Mouse (Mus musculus): ENCODE measurements around the gene Catsperg1. TPM values are rescaled to one million over a fixed set of nuclear protein-coding genes. Genes with fewer than 3 reads are reported as not detected.

Catsperg1 gene
- polyA plus RNA-seq, 1 experiment from 2014 or later, result 2.5 TPM

DNA sequence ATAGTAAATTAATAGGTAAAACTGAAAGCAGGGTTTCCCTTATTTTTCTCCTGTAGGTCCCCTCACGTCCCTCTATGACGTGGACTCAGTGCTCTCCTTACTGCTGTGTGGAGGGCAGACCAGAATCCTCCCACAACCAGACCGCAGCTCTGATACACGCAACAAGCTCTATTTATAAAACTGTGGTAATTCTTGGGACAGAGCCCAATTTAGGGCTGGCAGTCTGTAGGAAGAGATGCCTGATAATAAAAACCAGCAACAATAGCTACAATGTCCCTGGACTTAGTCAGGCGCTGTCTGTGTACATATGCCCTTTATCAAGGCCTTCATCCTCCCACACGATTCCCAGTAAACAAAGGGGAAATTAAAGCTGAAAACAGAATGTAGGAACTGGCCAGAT lies 19.9 kb upstream of the Catsperg1 start:
- Histone ChIP-seq H3K27me3 (replicated peaks; ENCODE audit: control insufficient read depth, insufficient read depth, low read length) (peaks cover 15% of the 10 kb centered on the region), H3K4me3 (ENCODE audit: low read length) (no peak overlapping the region), H3K36me3 (ENCODE audit: control insufficient read depth, insufficient read depth, low read length) (no peaks in the 10 kb centered on the region), H3K9me3 (ENCODE audit: control insufficient read depth, low read length) (no peaks in the 10 kb centered on the region), H3K4me1 (ENCODE audit: control insufficient read depth, insufficient read depth, low read depth, low read length) (peaks cover 9% of the 10 kb centered on the region), H3K9ac (ENCODE audit: low read depth, low read length) (no peak overlapping the region), H3K4me2 (ENCODE audit: low read length) (no peak overlapping the region), H3K27ac (ENCODE audit: low read depth, low read length) (no peak overlapping the region)
- WGBS, result 64% methylated on average over 6 of the region's 6 CpGs
- ATAC-seq, result no peak

DNA sequence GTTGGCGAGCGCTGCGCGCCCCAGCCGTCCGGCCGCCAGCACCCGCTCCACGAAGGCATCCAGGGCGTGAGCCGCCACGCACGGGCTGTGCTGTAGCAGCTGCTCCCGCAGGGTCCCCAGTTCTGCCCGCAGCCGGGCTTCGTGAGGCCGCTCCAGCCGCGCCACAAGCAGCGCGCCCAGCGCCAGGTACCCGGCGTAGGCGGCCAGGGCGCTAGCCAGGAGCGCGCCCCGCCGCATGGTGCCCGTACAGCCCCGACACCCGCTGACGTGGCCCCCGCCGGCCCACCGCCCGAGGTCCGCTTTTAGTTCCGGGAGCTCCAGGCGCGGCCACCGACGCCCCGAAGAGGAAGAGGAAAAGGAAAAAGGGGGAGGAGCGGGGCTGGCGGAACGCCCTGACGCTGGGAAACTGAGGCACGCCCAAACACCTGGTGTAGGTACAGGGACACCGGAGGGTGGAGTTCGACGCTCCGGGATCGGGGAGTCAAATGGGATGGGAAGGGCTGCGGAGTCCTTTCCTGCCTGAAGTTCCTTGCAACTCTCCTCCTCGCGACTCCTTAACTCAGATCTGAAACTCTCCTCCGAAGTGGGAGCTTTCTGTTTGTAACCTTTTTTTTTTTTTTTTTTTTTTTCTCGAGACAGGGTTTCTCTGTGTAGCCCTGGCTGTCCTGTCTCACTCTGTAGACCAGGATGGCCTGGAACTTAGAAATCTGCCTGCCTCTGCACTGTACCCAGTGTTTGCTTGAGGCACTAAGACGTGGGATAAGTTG lies 18.6 kb upstream of the Catsperg1 start, which contains the start of gene Kcnk6:
Kcnk6 (minus strand) TSS at position 269 of the 767 bp plus-strand sequence.
- Histone ChIP-seq H3K4me2 (ENCODE audit: low read length) (peak within 1 kb of the TSS; percentile 93), H3K27ac (ENCODE audit: low read depth, low read length) (no peak within 1 kb of the TSS), H3K9ac (ENCODE audit: low read depth, low read length) (peak within 1 kb of the TSS; percentile 65), H3K27me3 (replicated peaks; ENCODE audit: control insufficient read depth, insufficient read depth, low read length) (peaks cover 15% of the 10 kb centered on the region), H3K4me1 (ENCODE audit: control insufficient read depth, insufficient read depth, low read depth, low read length) (peaks cover 7% of the 10 kb centered on the region), H3K4me3 (ENCODE audit: low read length) (peak within 1 kb of the TSS; percentile 52), H3K36me3 (ENCODE audit: control insufficient read depth, insufficient read depth, low read length) (no peaks in the 10 kb centered on the region), H3K9me3 (ENCODE audit: control insufficient read depth, low read length) (no peaks in the 10 kb centered on the region)
- WGBS, result 2% methylated on average over 51 of the region's 62 CpGs
- peak; percentile 44; the same call in 1 of the 2 replicates for ATAC-seq

DNA sequence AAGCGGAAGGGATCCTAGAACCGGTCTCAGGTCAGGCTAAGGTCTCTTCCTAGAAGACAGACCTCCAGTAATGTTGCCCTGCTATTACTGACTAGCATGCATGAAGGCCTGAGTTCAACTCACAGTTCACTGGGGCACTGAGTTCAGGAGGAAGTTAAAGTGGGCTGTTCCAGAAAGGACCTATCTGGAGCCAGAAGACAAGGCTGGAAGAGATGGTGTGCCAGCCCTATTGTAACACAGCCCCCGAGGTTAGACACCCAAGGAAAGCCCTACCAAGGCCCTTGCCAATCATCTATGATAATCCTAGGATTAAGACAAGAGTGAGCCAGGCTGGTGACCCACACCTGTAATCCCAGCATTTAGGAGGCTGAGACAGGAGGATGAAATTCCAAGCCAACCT lies 17.7 kb upstream of the Catsperg1 start:
- Histone ChIP-seq H3K36me3 (ENCODE audit: control insufficient read depth, insufficient read depth, low read length) (no peaks in the 10 kb centered on the region), H3K9ac (ENCODE audit: low read depth, low read length) (no peak overlapping the region), H3K27me3 (replicated peaks; ENCODE audit: control insufficient read depth, insufficient read depth, low read length) (peaks cover 15% of the 10 kb centered on the region), H3K4me3 (ENCODE audit: low read length) (no peak overlapping the region; the same call in 1 of the 2 replicates), H3K4me1 (ENCODE audit: control insufficient read depth, insufficient read depth, low read depth, low read length) (peaks cover 7% of the 10 kb centered on the region), H3K9me3 (ENCODE audit: control insufficient read depth, low read length) (no peaks in the 10 kb centered on the region), H3K4me2 (ENCODE audit: low read length) (no peak overlapping the region; the same call in 1 of the 2 replicates), H3K27ac (ENCODE audit: low read depth, low read length) (no peak overlapping the region)
- ATAC-seq, result no peak
- WGBS, result 57% methylated on average over 3 of the region's 3 CpGs

DNA sequence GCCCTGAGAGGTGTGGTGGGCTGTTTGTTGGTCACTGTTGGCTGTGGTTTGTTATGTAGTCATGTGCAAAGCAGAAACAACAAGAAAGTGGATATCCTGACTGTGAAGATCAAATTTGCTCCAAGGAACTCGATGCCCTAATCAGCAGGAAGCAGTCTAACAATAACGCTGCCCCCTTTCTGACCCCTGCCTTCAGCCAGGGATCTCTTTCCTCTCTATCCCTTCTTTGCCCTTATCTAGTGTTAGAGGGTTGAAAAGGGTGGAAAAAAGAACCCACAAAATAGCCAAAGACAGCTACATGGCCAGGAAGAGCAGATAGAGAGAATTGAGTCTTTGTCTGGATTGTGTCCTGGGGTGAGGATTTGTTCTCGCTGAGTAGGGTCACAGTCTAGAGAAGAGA lies 16.7 kb upstream of the Catsperg1 start:
- no peak overlapping the region for H3K4me3 ChIP-seq (ENCODE audit: low read length)
- no peaks in the 10 kb centered on the region for H3K36me3 ChIP-seq (ENCODE audit: control insufficient read depth, insufficient read depth, low read length)
- WGBS, result 23% methylated on average over 3 of the region's 3 CpGs
- H3K27me3 ChIP-seq (replicated peaks; ENCODE audit: control insufficient read depth, insufficient read depth, low read length), result peaks cover 15% of the 10 kb centered on the region
- no peak overlapping the region for H3K9ac ChIP-seq (ENCODE audit: low read depth, low read length)
- no peak for ATAC-seq
- H3K27ac ChIP-seq (ENCODE audit: low read depth, low read length), result no peak overlapping the region
- peaks cover 7% of the 10 kb centered on the region for H3K4me1 ChIP-seq (ENCODE audit: control insufficient read depth, insufficient read depth, low read depth, low read length)
- no peak overlapping the region for H3K4me2 ChIP-seq (ENCODE audit: low read length)
- no peaks in the 10 kb centered on the region for H3K9me3 ChIP-seq (ENCODE audit: control insufficient read depth, low read length)

DNA sequence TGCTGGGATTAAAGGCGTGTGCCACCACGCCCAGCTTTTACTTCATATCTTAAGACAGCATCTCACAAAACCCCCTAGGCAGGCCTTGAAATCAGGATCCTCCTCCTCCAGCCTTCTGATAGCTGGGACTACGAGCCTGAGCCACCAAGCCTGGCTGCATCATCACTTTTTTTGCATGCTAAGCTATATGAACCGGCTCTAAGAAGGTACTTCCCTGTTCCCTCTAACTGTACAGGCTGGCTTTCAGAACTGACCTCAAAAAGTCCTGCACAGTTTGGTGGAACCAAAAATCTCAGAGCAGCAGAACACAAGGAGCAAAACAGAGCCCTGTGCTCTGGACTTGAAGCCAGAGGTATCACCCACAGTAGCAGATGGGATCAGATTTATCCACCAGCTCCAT lies 14.4 kb upstream of the Catsperg1 start:
- ATAC-seq, result no peak
- WGBS, result 70% methylated on average over 4 of the region's 4 CpGs

DNA sequence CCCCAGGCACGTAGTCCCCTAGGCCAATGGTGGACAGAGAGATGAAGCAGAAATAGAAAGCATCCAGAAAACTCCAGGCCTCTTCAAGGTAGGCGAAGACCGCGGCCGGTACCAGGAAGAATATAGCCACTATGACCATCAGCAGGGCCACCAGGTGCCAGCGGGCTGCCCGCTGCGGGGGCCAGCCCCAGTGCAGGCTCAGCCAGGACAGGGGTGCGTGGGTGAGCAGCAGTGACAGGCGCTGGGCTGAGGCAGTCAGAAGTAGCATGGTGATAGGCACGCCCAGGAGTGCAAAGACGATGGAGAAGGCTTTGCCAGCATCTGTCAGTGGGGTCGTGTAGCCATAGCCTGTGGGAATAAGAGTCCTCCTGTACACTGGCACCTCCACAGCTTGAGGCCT lies 11.7 kb upstream of the Catsperg1 start:
- Histone ChIP-seq H3K4me3 (ENCODE audit: low read length) (peak overlapping the region; percentile 10; the same call in 1 of the 2 replicates), H3K9ac (ENCODE audit: low read depth, low read length) (peak overlapping the region; percentile 23; the same call in 1 of the 2 replicates), H3K9me3 (ENCODE audit: control insufficient read depth, low read length) (no peaks in the 10 kb centered on the region), H3K4me1 (ENCODE audit: control insufficient read depth, insufficient read depth, low read depth, low read length) (peaks cover 8% of the 10 kb centered on the region), H3K27ac (ENCODE audit: low read depth, low read length) (no peak overlapping the region), H3K27me3 (replicated peaks; ENCODE audit: control insufficient read depth, insufficient read depth, low read length) (no peaks in the 10 kb centered on the region; the same call in 1 of the 2 replicates), H3K36me3 (ENCODE audit: control insufficient read depth, insufficient read depth, low read length) (no peaks in the 10 kb centered on the region), H3K4me2 (ENCODE audit: low read length) (peak overlapping the region; percentile 50)
- peak; percentile 51 for ATAC-seq
- 71% methylated on average over 13 of the region's 13 CpGs for WGBS

More for the DNA sequence above, 14.4 kb upstream of the Catsperg1 start:
- H3K36me3 ChIP-seq (ENCODE audit: control insufficient read depth, insufficient read depth, low read length), result no peaks in the 10 kb centered on the region
- no peaks in the 10 kb centered on the region for H3K9me3 ChIP-seq (ENCODE audit: control insufficient read depth, low read length)
- H3K27me3 ChIP-seq (replicated peaks; ENCODE audit: control insufficient read depth, insufficient read depth, low read length), result peaks cover 10% of the 10 kb centered on the region
- no peak overlapping the region for H3K27ac ChIP-seq (ENCODE audit: low read depth, low read length)
- no peak overlapping the region for H3K9ac ChIP-seq (ENCODE audit: low read depth, low read length)
- no peak overlapping the region for H3K4me2 ChIP-seq (ENCODE audit: low read length)
- H3K4me3 ChIP-seq (ENCODE audit: low read length), result no peak overlapping the region
- H3K4me1 ChIP-seq (ENCODE audit: control insufficient read depth, insufficient read depth, low read depth, low read length), result peaks cover 15% of the 10 kb centered on the region

DNA sequence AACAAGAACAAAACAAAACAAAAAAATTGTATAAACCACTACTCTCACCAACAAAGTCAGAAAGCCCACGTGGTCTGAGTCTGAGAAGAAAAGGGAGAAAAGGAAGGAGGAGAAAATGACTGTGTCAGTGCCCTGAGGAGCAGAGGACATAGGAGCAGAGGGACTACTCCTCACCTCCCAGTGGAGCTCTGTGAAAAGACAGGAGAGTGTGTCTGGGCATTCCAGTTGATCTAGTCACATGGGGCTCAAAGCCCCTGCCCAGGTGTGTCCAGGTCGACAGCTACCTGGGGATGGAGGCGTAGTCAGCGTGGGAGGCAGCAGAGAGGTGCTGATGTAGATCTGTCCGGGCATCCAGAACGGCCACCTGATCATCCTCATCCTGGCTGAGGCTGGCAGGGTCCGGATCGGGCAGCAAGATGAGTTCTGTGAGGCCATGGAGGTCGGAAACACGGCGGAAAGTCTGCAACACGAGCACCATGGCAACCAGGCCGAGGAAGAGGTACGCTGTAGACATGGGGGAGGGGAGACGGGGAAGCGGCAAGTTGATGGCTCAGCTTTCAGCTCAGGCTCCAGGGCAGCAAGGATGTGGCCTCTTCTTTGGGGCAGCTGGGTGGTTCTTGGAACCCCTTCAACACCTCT lies 11.0 kb upstream of the Catsperg1 start:
- Histone ChIP-seq H3K4me2 (ENCODE audit: low read length) (peak overlapping the region; percentile 50), H3K36me3 (ENCODE audit: control insufficient read depth, insufficient read depth, low read length) (no peaks in the 10 kb centered on the region), H3K27me3 (replicated peaks; ENCODE audit: control insufficient read depth, insufficient read depth, low read length) (no peaks in the 10 kb centered on the region), H3K4me1 (ENCODE audit: control insufficient read depth, insufficient read depth, low read depth, low read length) (peaks cover 8% of the 10 kb centered on the region), H3K9me3 (ENCODE audit: control insufficient read depth, low read length) (peaks cover 3% of the 10 kb centered on the region; the same call in 1 of the 2 replicates), H3K9ac (ENCODE audit: low read depth, low read length) (peak overlapping the region; percentile 58), H3K27ac (ENCODE audit: low read depth, low read length) (no peak overlapping the region), H3K4me3 (ENCODE audit: low read length) (peak overlapping the region; percentile 10; the same call in 1 of the 2 replicates)
- ATAC-seq, result peak; percentile 78
- 12% methylated on average over 16 of the region's 16 CpGs for WGBS

DNA sequence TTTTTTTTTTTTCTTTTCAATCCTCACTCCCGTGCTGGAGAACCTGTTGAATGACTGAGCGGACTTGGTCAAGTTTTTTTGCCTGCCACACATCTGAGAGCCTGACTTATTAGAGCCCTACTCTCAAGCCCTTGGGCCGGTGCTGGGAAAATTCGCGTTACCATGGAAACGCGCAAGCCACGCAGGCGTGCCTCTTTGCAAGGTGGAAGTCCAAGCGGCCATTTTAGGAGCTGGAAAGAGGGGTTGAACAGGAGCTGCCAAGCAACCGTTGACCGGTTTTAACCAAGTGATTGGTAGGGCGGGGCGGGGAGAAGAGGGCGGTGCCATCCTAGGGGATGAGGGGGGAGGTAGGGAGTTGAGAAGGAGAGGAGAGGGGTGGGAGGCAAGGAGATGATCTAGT lies 1.0 kb upstream of the Catsperg1 start:
- WGBS, result 41% methylated on average over 15 of the region's 15 CpGs
- no peaks in the 10 kb centered on the region for H3K27me3 ChIP-seq (replicated peaks; ENCODE audit: control insufficient read depth, insufficient read depth, low read length)
- peaks cover 12% of the 10 kb centered on the region for H3K4me1 ChIP-seq (ENCODE audit: control insufficient read depth, insufficient read depth, low read depth, low read length)
- H3K27ac ChIP-seq (ENCODE audit: low read depth, low read length), result no peak overlapping the region
- H3K36me3 ChIP-seq (ENCODE audit: control insufficient read depth, insufficient read depth, low read length), result no peaks in the 10 kb centered on the region
- H3K4me3 ChIP-seq (ENCODE audit: low read length), result no peak overlapping the region
- no peak overlapping the region for H3K4me2 ChIP-seq (ENCODE audit: low read length)
- no peak for ATAC-seq
- H3K9me3 ChIP-seq (ENCODE audit: control insufficient read depth, low read length), result no peaks in the 10 kb centered on the region
- no peak overlapping the region for H3K9ac ChIP-seq (ENCODE audit: low read depth, low read length)

DNA sequence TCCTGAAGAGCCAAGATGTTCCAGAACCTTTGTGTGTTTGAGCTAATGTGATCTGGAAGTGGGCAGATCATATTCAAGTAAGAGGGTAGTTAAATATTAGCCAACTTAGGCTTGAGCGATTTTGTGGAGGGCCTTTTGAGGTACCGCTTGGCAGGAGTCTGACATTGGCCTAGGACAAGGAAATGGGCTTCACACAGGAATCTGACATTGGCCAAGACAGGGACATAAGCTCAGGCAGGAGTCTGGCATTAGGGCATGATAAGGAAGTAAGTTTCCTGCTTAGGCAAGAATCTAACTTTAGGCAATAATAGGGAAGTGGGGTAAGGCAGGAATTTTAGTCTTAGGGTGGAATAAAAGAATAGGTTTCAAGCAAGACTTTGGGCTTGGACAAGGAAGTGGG lies 401 bp upstream of the Catsperg1 start:
- no peak overlapping the region for H3K27ac ChIP-seq (ENCODE audit: low read depth, low read length)
- no peaks in the 10 kb centered on the region for H3K36me3 ChIP-seq (ENCODE audit: control insufficient read depth, insufficient read depth, low read length)
- peaks cover 12% of the 10 kb centered on the region for H3K4me1 ChIP-seq (ENCODE audit: control insufficient read depth, insufficient read depth, low read depth, low read length)
- no peak overlapping the region for H3K4me3 ChIP-seq (ENCODE audit: low read length)
- no peaks in the 10 kb centered on the region for H3K9me3 ChIP-seq (ENCODE audit: control insufficient read depth, low read length)
- no peak; the same call in 1 of the 2 replicates for ATAC-seq
- 57% methylated on average over 2 of the region's 2 CpGs for WGBS
- no peaks in the 10 kb centered on the region for H3K27me3 ChIP-seq (replicated peaks; ENCODE audit: control insufficient read depth, insufficient read depth, low read length)
- no peak overlapping the region; the same call in 1 of the 2 replicates for H3K4me2 ChIP-seq (ENCODE audit: low read length)
- H3K9ac ChIP-seq (ENCODE audit: low read depth, low read length), result no peak overlapping the region

All from hindbrain, embryonic 16.5 days (tissue).